Comparison of ENCODE assay signal across 11 mouse cellular contexts in genomic region chr11:78982513-78983291, GRCm38 (mm10). TPM values are rescaled to one million over a fixed set of nuclear protein-coding genes. Genes with fewer than 3 reads are reported as not detected.
DNase-seq lines count a peak whose midpoint lies in the region; ATAC-seq and TF ChIP-seq lines count a peak whose summit lies in the region.
"Had no signal": no experiment of that assay in that cellular context is flagged by ENCODE, and none has a peak within 500 bp of the region (broad histone marks: within the 10 kb centered on the region; RNA-seq: fewer than 3 reads in every experiment).

No protein-coding gene starts in this region.

- WGBS in liver, adult 2 months: 5% methylated on average over 12 of the region's 12 CpGs
- 19% methylated on average over 12 of the region's 12 CpGs for WGBS in liver, embryonic 16.5 days (ENCODE audit: insufficient replicate concordance)
- WGBS in thymus, adult 2 months: 5% methylated on average over 12 of the region's 12 CpGs
- WGBS in midbrain, embryonic 15.5 days: 87% methylated on average over 12 of the region's 12 CpGs
- WGBS in neural tube, embryonic 15.5 days: 86% methylated on average over 12 of the region's 12 CpGs
- 90% methylated on average over 12 of the region's 12 CpGs for WGBS in midbrain, postnatal 0 days

- H3K4me3 ChIP-seq in liver, adult 2 months (ENCODE audit: insufficient read depth, low read depth, low read length): peak overlapping the region; percentile 36
- peak overlapping the region; percentile 62 for H3K4me3 ChIP-seq in liver, embryonic 16.5 days (ENCODE audit: low read depth, low read length)
- peak overlapping the region; percentile 50 for H3K4me3 ChIP-seq in thymus, adult 2 months (ENCODE audit: control insufficient read depth, insufficient read depth, low read length)
- no peak overlapping the region for H3K4me3 ChIP-seq in midbrain, embryonic 15.5 days
- no peak overlapping the region for H3K4me3 ChIP-seq in neural tube, embryonic 15.5 days (replicated peaks)
- H3K4me3 ChIP-seq in midbrain, postnatal 0 days (ENCODE audit: low read depth, low read length): no peak overlapping the region
- H3K4me3 ChIP-seq: forebrain, embryonic 15.5 days had no signal

- TF ChIP-seq POLR2A in liver, adult 2 months (IDR thresholded peaks at IDR 0.05; ENCODE audit: extremely low read depth, insufficient read depth, low read length): no peak
- TF ChIP-seq POLR2A in thymus, adult 2 months (IDR thresholded peaks at IDR 0.05; ENCODE audit: control insufficient read depth, extremely low read depth, insufficient read depth, low read length, poor library complexity): no peak

- peak; percentile 46 for ATAC-seq in common myeloid progenitor, adult 5-6 weeks (replicated peaks; ENCODE audit: low read depth, poor library complexity, severe bottlenecking)
- peak; percentile 22; the same call in 1 of the 2 replicates for ATAC-seq in liver, embryonic 16.5 days (ENCODE audit: low read depth)
- ATAC-seq in midbrain, embryonic 15.5 days (replicated peaks): no peak
- ATAC-seq in neural tube, embryonic 15.5 days (ENCODE audit: low FRiP score): no peak
- no peak for ATAC-seq in midbrain, postnatal 0 days (ENCODE audit: low FRiP score)
- ATAC-seq: forebrain, embryonic 15.5 days had no signal

- DNase-seq in liver, adult 2 months (ENCODE audit: extremely low read depth, low read depth, low spot score): peak; percentile 96
- no peak for DNase-seq in liver
- DNase-seq in thymus, adult 2 months: peak; percentile 52
- DNase-seq in midbrain, postnatal 0 days (ENCODE audit: low spot score): no peak
- DNase-seq: cerebellum, adult 9-11 months; right cerebral cortex, adult 18-20 months had no signal

- no peaks in the 10 kb centered on the region for H3K9me3 ChIP-seq in liver, embryonic 16.5 days (replicated peaks; ENCODE audit: control insufficient read depth, low read length)
- H3K9me3 ChIP-seq in midbrain, embryonic 15.5 days: no peaks in the 10 kb centered on the region
- no peaks in the 10 kb centered on the region for H3K9me3 ChIP-seq in neural tube, embryonic 15.5 days (replicated peaks)
- H3K9me3 ChIP-seq in midbrain, postnatal 0 days (ENCODE audit: low read length): no peaks in the 10 kb centered on the region
- H3K9me3 ChIP-seq: forebrain, embryonic 15.5 days had no signal

- H3K27ac ChIP-seq in liver, adult 2 months (replicated peaks; ENCODE audit: insufficient read depth, low read depth, low read length): peak overlapping the region; percentile 90
- peak overlapping the region; percentile 89 for H3K27ac ChIP-seq in liver, embryonic 16.5 days (ENCODE audit: low read length)
- peak overlapping the region; percentile 76 for H3K27ac ChIP-seq in thymus, adult 2 months (ENCODE audit: control insufficient read depth, insufficient read depth, low read length)
- H3K27ac ChIP-seq in midbrain, embryonic 15.5 days: no peak overlapping the region
- H3K27ac ChIP-seq in neural tube, embryonic 15.5 days (replicated peaks): no peak overlapping the region
- no peak overlapping the region for H3K27ac ChIP-seq in midbrain, postnatal 0 days (ENCODE audit: low read depth, low read length)
- H3K27ac ChIP-seq: forebrain, embryonic 15.5 days had no signal

- peak overlapping the region; percentile 71 for H3K9ac ChIP-seq in liver, adult 2 months (ENCODE audit: low read depth, low read length)
- H3K9ac ChIP-seq in liver, embryonic 16.5 days (ENCODE audit: low read depth, low read length): peak overlapping the region; percentile 62
- H3K9ac ChIP-seq in midbrain, embryonic 15.5 days: no peak overlapping the region
- H3K9ac ChIP-seq in neural tube, embryonic 15.5 days (replicated peaks): no peak overlapping the region
- no peak overlapping the region for H3K9ac ChIP-seq in midbrain, postnatal 0 days (replicated peaks; ENCODE audit: low read length, poor library complexity, severe bottlenecking)
- H3K9ac ChIP-seq: forebrain, embryonic 15.5 days had no signal

- peaks cover 31% of the 10 kb centered on the region; the same call in 1 of the 2 replicates for H3K79me2 ChIP-seq in liver, adult 2 months (ENCODE audit: control insufficient read depth, insufficient read depth, low read length)

- H3K4me1 ChIP-seq in liver, adult 2 months (ENCODE audit: control insufficient read depth, insufficient read depth, low read length): peaks cover 21% of the 10 kb centered on the region
- H3K4me1 ChIP-seq in liver, embryonic 16.5 days (ENCODE audit: control insufficient read depth, low read depth, low read length): peaks cover 36% of the 10 kb centered on the region
- H3K4me1 ChIP-seq in thymus, adult 2 months (replicated peaks; ENCODE audit: control insufficient read depth, insufficient read depth, low read length): peaks cover 34% of the 10 kb centered on the region
- no peaks in the 10 kb centered on the region for H3K4me1 ChIP-seq in midbrain, embryonic 15.5 days
- no peaks in the 10 kb centered on the region for H3K4me1 ChIP-seq in neural tube, embryonic 15.5 days
- H3K4me1 ChIP-seq in midbrain, postnatal 0 days (ENCODE audit: insufficient read depth, low read length): no peaks in the 10 kb centered on the region
- H3K4me1 ChIP-seq: forebrain, embryonic 15.5 days had no signal

- peak overlapping the region; percentile 56 for H3K4me2 ChIP-seq in liver, embryonic 16.5 days (ENCODE audit: low read depth, low read length)
- no peak overlapping the region for H3K4me2 ChIP-seq in midbrain, embryonic 15.5 days
- H3K4me2 ChIP-seq in neural tube, embryonic 15.5 days: no peak overlapping the region
- no peak overlapping the region for H3K4me2 ChIP-seq in midbrain, postnatal 0 days (ENCODE audit: low read depth, low read length, poor library complexity, severe bottlenecking)
- H3K4me2 ChIP-seq: forebrain, embryonic 15.5 days had no signal

- no peaks in the 10 kb centered on the region for H3K27me3 ChIP-seq in liver, adult 2 months (ENCODE audit: control insufficient read depth, insufficient read depth, low read length)
- no peaks in the 10 kb centered on the region for H3K27me3 ChIP-seq in liver, embryonic 16.5 days (ENCODE audit: control insufficient read depth, insufficient read depth, low read depth, low read length)
- no peaks in the 10 kb centered on the region for H3K27me3 ChIP-seq in thymus, adult 2 months (ENCODE audit: control insufficient read depth, insufficient read depth, low read length)
- no peaks in the 10 kb centered on the region for H3K27me3 ChIP-seq in midbrain, embryonic 15.5 days (replicated peaks)
- no peaks in the 10 kb centered on the region for H3K27me3 ChIP-seq in neural tube, embryonic 15.5 days (replicated peaks)
- no peaks in the 10 kb centered on the region for H3K27me3 ChIP-seq in midbrain, postnatal 0 days (ENCODE audit: insufficient read depth, low read length)
- H3K27me3 ChIP-seq: forebrain, embryonic 15.5 days had no signal

- H3K36me3 ChIP-seq in liver, adult 2 months (ENCODE audit: control insufficient read depth, insufficient read depth, low read length): peaks cover under 1% of the 10 kb centered on the region
- no peaks in the 10 kb centered on the region for H3K36me3 ChIP-seq in liver, embryonic 16.5 days (ENCODE audit: control insufficient read depth, insufficient read depth)
- H3K36me3 ChIP-seq in thymus, adult 2 months (ENCODE audit: control insufficient read depth, insufficient read depth, low read length): no peaks in the 10 kb centered on the region
- no peaks in the 10 kb centered on the region for H3K36me3 ChIP-seq in midbrain, embryonic 15.5 days (replicated peaks)
- no peaks in the 10 kb centered on the region for H3K36me3 ChIP-seq in neural tube, embryonic 15.5 days
- H3K36me3 ChIP-seq in midbrain, postnatal 0 days (ENCODE audit: insufficient read depth, low read length): no peaks in the 10 kb centered on the region
- H3K36me3 ChIP-seq: forebrain, embryonic 15.5 days had no signal

- TF ChIP-seq CTCF in liver, adult 2 months (IDR thresholded peaks at IDR 0.05; ENCODE audit: low read depth, low read length): no peak
- no peak for TF ChIP-seq CTCF in thymus, adult 2 months (IDR thresholded peaks at IDR 0.05; ENCODE audit: borderline replicate concordance, control insufficient read depth, extremely low read depth, insufficient read depth, low read length, poor library complexity)
- no peak for TF ChIP-seq CTCF in midbrain, postnatal 0 days (IDR thresholded peaks at IDR 0.05)

RNA-seq across cellular contexts. Expression of gene Lgals9, which starts 2.0 kb away (rescaled TPM):
- 175 and 236 TPM in 2 replicates for total RNA-seq in liver, adult 2 months (2014; rRNA removed)
- 1,032 and 1,086 TPM in 2 replicates for polyA plus RNA-seq in liver, adult 2 months (2012; rRNA removed)
- 146 and 172 TPM in 2 replicates for total RNA-seq in common myeloid progenitor, adult 5-6 weeks (2017)
- 181 and 206 TPM in 2 replicates for polyA plus RNA-seq in liver, embryonic 16.5 days (2015; fragmentation: Nextera tagmentation; extraction: Ambion mirVana)
- polyA plus RNA-seq in thymus, adult 2 months (2012; rRNA removed): 589 and 601 TPM in 2 replicates
- 8.5 and 11.8 TPM in 2 replicates for polyA plus RNA-seq in midbrain, embryonic 15.5 days (2015; fragmentation: Nextera tagmentation; extraction: Ambion mirVana)
- 18.3 and 67.6 TPM in 2 replicates for polyA plus RNA-seq in neural tube, embryonic 15.5 days (2015; fragmentation: Nextera tagmentation; extraction: Ambion mirVana)
- 15.7 and 16.0 TPM in 2 replicates for total RNA-seq in midbrain, postnatal 0 days (2014; rRNA removed)
- 16.5 and 19.9 TPM in 2 replicates for polyA plus RNA-seq in midbrain, postnatal 0 days (2015; fragmentation: Nextera tagmentation; extraction: Ambion mirVana)

Comparison
In these comparisons a context has a peak if more than half of its experiments do, and no peak if none do; other contexts are left out.
1. DNase-seq: peak in liver, adult 2 months (single experiment) and thymus, adult 2 months (single experiment); none in liver (single experiment) and midbrain, postnatal 0 days (single experiment).
2. H3K27ac ChIP-seq: peak in liver, adult 2 months (single experiment), liver, embryonic 16.5 days (single experiment) and thymus, adult 2 months (single experiment); none in midbrain, embryonic 15.5 days (single experiment), neural tube, embryonic 15.5 days (single experiment) and midbrain, postnatal 0 days (single experiment).
3. H3K4me3 ChIP-seq: peak in liver, adult 2 months (single experiment), liver, embryonic 16.5 days (single experiment) and thymus, adult 2 months (single experiment); none in midbrain, embryonic 15.5 days (single experiment), neural tube, embryonic 15.5 days (single experiment) and midbrain, postnatal 0 days (single experiment).
4. H3K9ac ChIP-seq: peak in liver, adult 2 months (single experiment) and liver, embryonic 16.5 days (single experiment); none in midbrain, embryonic 15.5 days (single experiment), neural tube, embryonic 15.5 days (single experiment) and midbrain, postnatal 0 days (single experiment).
5. ATAC-seq: peak in common myeloid progenitor, adult 5-6 weeks (single experiment) and liver, embryonic 16.5 days (single experiment); none in midbrain, embryonic 15.5 days (single experiment), neural tube, embryonic 15.5 days (single experiment) and midbrain, postnatal 0 days (single experiment).